Mouse (Mus musculus): ENCODE results near the gene Prm2.
"Not testable (repeated sequence)": the region's sequence is repeated elsewhere in the genome, so short reads cannot be mapped to it uniquely, and the experiment has no call there.

Prm2 gene

GRCm38 (mm10) chr16:10810376-10810775 is 14.4 kb upstream of the Prm2 start:
- no peak for DNase-seq (ENCODE audit: low read depth)

- DNase-seq (ENCODE audit: low read depth): no peak
Observed at GRCm38 (mm10) chr16:10805789-10806527, 10.0 kb upstream of the Prm2 start, which contains the start of gene Prm1. Gene Prm1, minus strand, starts transcription at chr16:10805839.

GRCm38 (mm10) chr16:10802420-10802819 is 6.5 kb upstream of the Prm2 start:
- DNase-seq (ENCODE audit: low read depth): not testable (repeated sequence)

GRCm38 (mm10) chr16:10790702-10791101 is 5.2 kb downstream of the Prm2 start, which contains the start of gene Prm3:
Gene Prm3, minus strand, starts transcription at chr16:10790914.
- no peak for DNase-seq (ENCODE audit: low read depth)

- no peak for DNase-seq (ENCODE audit: low read depth)
Observed at GRCm38 (mm10) chr16:10788866-10789265, 7.1 kb downstream of the Prm2 start.

GRCm38 (mm10) chr16:10788271-10788670 is 7.7 kb downstream of the Prm2 start, which contains the start of gene Tnp2:
Gene Tnp2, minus strand, starts transcription at chr16:10788660.
- DNase-seq (ENCODE audit: low read depth): no peak

- DNase-seq (ENCODE audit: low read depth): no peak
Observed at GRCm38 (mm10) chr16:10787548-10788058, 8.3 kb downstream of the Prm2 start.

- DNase-seq (ENCODE audit: low read depth): no peak
Observed at GRCm38 (mm10) chr16:10786782-10787547, 9.0 kb downstream of the Prm2 start.

- peak; percentile 94 for DNase-seq (ENCODE audit: low read depth)
Observed at GRCm38 (mm10) chr16:10786288-10786687, 9.6 kb downstream of the Prm2 start.

GRCm38 (mm10) chr16:10785371-10786231 is 10.3 kb downstream of the Prm2 start, which contains the start of gene Socs1:
Gene Socs1, minus strand, starts transcription at chr16:10785536.
- DNase-seq (ENCODE audit: low read depth): peak; percentile 94

- DNase-seq (ENCODE audit: low read depth): peak; percentile 74
Observed at GRCm38 (mm10) chr16:10784793-10785370, 11.1 kb downstream of the Prm2 start.

- DNase-seq (ENCODE audit: low read depth): no peak
Observed at GRCm38 (mm10) chr16:10783883-10784792, 11.8 kb downstream of the Prm2 start.

GRCm38 (mm10) chr16:10783451-10783850 is 12.5 kb downstream of the Prm2 start:
- DNase-seq (ENCODE audit: low read depth): no peak

- DNase-seq (ENCODE audit: low read depth): peak; percentile 51
Observed at GRCm38 (mm10) chr16:10783152-10783434, 12.8 kb downstream of the Prm2 start.

GRCm38 (mm10) chr16:10782377-10783151 is 13.4 kb downstream of the Prm2 start:
- DNase-seq (ENCODE audit: low read depth): no peak

- DNase-seq (ENCODE audit: low read depth): peak; percentile 20
Observed at GRCm38 (mm10) chr16:10781862-10782371, 14.0 kb downstream of the Prm2 start.

GRCm38 (mm10) chr16:10780631-10781120 is 15.3 kb downstream of the Prm2 start:
- DNase-seq (ENCODE audit: low read depth): no peak

- DNase-seq (ENCODE audit: low read depth): no peak
Observed at GRCm38 (mm10) chr16:10777579-10778160, 18.3 kb downstream of the Prm2 start.

GRCm38 (mm10) chr16:10776322-10776721 is 19.6 kb downstream of the Prm2 start:
- no peak for DNase-seq (ENCODE audit: low read depth)
